Mouse (Mus musculus) cerebellum, adult (tissue): ENCODE results near the gene Oscp1.
"Not testable (repeated sequence)": the region's sequence is repeated elsewhere in the genome, so short reads cannot be mapped to it uniquely, and the experiment has no call there.

Source experiments
- ATAC-seq: cut with Nextera tagmentation; 2 replicates; pipeline ENCODE4 v1.9.2; 2017; ENCODE audit warnings: mild to moderate bottlenecking, moderate library complexity, mixed read lengths; ENCODE audit not compliant: insufficient number of reproducible peaks, low FRiP score, low TSS enrichment

Gene Oscp1

GRCm38 (mm10) chr4:126081601-126082000 lies 23.2 kb downstream of the Oscp1 start:
- no peak for ATAC-seq

GRCm38 (mm10) chr4:126083021-126083420 lies 24.7 kb downstream of the Oscp1 start:
- ATAC-seq = no peak

DNA sequence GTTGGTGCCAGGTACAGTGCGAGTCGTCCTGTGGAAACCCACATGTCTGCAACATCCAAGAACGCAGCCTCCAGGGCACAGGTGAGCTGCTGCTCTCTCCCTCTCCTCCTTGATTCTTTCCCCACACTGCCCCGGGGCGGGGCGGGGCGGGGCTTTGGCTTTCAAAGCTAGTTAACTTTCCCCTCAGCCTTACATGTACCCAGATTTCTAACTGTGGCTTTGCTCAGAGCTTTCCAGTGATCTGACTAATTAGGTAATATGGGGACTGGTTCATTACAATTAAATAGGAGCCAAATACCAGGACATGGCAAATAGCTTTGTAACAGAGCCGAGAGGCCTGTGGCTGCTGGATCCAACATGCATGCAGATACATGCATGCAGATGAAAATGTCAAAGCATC lies 26.0 kb downstream of the Oscp1 start:
- ATAC-seq = no peak

DNA sequence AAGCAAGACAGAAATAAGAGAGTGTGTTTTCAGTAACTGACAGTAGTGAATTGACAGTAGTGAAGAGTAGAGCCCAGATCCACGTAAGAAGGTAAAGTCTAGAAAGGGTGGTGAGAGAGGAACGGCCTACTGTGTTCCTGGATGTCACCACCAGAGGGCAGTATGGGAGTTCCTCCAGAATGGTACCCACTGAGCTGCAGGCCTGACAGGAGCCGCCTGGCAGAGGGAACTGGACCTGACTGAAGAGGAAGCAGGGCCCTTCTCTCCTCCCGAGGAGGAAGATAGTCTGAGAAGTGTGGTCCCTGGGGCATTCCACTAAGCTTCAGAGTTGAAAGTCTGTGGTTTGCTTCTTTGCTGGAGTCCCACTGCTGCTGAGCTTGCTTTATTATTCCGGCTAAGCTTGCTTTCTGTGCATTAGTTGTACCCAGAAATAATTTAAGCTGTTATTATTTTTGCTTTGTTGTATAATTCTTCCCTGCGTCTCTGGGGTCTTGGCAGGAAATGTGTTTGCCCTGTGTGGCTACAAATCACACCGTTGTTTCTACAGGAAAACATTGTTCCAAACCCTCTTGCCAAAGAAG lies 27.7 kb downstream of the Oscp1 start:
- peak; percentile 93 for ATAC-seq

DNA sequence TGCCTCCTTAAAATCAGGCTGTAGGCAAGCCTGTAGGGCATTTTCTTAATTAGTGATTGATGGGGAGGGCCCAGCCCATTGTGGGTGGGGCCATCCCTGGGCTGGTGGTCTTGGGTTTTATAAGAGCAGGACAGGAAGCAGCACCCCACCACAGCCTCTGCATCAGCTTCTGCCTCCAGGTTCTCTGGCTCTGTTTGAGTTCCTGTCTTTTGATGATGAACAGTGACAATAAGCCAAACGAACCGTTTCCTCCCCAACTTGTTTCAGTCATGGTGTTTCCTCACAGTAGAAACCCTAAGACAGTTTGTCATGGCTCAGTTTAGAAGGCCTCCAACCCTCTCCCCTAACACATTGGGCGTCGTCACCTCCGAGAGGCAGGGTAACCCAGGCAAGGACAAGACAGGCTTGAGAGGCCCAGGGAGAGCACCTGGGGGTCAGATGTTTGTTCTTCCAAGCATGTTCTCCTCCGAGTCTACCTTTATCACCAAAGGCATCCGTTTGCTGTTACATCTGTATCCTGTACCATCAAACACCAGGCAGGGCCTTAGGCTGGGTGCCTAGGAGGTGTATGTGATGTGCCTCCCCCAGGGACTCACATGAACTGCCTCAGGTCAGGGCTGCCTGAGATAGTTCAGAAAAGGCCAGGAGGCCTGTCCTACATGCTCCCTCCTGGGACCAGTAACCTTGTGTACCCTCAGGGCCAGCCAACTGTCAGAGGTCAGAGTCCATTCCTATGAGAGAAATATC lies 31.9 kb downstream of the Oscp1 start:
- no peak for ATAC-seq

- ATAC-seq = no peak
Measured at GRCm38 (mm10) chr4:126090848-126091124, 32.4 kb downstream of the Oscp1 start.

DNA sequence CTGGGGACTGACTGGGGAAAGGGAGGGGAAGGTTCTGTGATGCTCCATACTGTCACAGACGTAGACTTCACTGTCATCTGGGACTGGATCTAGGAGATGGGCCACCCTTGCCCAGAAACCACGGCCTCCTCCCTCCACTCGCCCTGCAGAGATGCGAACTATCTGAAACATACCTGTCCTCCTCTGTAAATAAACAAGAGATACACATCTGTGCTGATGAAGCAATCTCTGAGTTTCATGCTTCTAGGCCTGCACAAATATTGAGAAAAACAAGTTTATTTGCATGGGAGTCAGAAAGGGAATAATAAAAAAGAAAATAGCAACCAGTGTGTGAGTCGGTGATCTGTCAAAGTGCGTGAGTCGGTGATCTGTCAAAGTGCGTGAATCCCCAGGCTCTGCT lies 33.5 kb downstream of the Oscp1 start:
- no peak for ATAC-seq

- ATAC-seq = not testable (repeated sequence)
Measured at GRCm38 (mm10) chr4:126095622-126096430, 37.5 kb downstream of the Oscp1 start.

DNA sequence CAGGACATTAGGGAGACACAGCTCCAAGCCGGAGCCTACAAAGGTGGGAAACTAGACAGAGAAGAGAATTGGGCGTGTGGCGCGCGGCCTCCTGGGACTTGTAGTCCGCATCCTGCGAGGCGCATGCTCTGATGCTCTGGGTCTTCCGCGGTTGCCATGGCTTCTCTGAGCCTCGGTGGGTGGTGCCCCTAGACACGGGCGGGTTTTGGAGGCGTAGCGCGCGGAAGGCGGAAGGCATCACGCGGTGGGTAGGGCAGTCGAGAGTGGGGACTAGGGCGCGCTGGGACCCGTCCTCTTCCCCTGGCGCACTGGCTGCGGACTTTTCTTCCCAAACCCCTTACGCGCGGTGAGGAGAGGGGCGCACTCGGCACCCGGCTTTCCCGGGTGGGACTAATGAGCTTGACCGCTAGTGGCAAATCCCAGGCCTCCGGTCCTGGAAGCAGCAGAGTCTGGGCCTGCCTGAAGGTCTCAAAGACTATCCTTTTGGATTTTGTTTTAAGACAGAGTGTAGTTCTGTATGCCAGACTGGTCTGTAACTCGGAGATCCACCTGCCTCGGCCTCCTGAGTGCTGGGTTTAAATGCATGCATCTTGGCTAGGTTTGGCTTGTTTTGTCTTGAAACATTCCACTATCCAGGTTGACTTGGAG lies 38.2 kb downstream of the Oscp1 start, which contains the start of gene Lsm10:
TSS of gene Lsm10 (plus strand) at position 160 of the 648 bp plus-strand sequence.
- ATAC-seq = peak; percentile 99

DNA sequence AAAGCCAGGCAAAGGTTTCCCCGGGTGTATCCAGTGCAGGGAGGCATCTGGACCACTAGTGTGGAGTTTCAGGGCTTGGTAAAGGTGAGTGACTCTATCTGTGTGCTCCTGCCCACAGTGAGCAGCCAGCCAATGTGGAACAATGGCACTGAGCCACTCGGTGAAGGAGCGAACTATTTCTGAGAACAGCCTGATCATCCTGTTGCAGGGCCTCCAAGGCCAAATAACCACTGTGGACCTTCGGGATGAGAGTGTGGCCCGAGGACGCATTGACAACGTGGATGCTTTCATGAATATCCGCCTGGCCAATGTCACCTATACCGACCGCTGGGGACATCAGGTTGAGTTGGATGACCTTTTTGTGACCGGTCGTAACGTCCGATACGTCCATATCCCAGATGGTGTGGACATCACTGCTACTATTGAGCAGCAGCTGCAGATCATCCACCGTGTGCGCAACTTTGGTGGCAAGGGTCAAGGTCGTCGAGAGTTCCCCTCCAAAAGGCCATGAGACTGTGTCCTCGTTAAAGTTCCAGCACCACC lies 39.4 kb downstream of the Oscp1 start:
- ATAC-seq = no peak

- no peak for ATAC-seq
Measured at GRCm38 (mm10) chr4:126099365-126099764, 41.0 kb downstream of the Oscp1 start.

DNA sequence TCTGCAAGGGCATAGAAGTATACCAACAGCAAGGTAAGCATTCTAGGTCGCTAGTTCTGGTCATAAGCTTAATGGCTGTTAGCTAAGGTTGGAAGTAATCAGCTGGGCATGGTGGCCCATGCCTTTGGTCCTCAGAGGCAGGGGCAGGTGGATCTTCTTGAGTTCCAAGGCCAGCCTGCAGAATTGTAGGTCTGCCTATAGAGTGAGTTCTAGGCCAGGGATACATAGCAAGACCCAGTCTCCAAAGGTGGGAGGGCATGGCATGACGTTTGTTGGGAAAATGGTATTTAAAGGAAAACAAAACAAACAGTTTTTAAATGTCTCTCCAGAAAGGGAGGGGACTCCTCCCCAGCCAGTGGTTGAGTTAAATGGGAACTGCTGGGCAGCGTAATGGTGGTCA lies 42.4 kb downstream of the Oscp1 start:
- no peak for ATAC-seq

- no peak for ATAC-seq
Measured at GRCm38 (mm10) chr4:126102061-126102841, 43.9 kb downstream of the Oscp1 start.

GRCm38 (mm10) chr4:126103057-126103581 lies 44.8 kb downstream of the Oscp1 start:
- ATAC-seq = peak; percentile 48; the same call in 1 of the 2 replicates

DNA sequence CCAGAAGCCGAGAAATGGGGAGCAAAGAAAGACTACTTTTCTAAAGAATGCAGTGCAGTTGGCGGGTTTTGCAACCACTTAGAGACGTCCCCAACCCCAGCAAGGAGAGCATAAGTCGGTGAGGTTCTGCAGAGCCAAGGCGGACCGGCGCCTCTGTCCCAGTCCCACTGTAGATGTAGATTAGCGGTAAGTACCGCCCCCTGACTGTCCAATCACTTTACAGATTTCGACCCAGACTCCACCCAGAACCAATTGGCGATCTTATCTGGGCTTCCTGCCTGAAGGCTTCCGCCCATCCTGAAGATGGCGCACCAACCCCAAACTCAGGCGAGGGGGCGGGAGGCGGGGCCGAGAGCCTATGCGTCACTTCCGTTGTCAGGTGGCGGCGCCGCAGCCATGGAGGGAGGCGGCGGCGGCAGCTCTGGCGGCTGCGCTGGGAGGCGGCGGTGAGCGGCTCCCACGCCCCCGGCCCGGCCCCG lies 45.3 kb downstream of the Oscp1 start, which contains the start of gene Stk40:
TSS of gene Stk40 (plus strand) at position 368 of the 479 bp plus-strand sequence.
- ATAC-seq = peak; percentile 94

GRCm38 (mm10) chr4:126104261-126105075 lies 46.1 kb downstream of the Oscp1 start:
- peak; percentile 22; the same call in 1 of the 2 replicates for ATAC-seq

DNA sequence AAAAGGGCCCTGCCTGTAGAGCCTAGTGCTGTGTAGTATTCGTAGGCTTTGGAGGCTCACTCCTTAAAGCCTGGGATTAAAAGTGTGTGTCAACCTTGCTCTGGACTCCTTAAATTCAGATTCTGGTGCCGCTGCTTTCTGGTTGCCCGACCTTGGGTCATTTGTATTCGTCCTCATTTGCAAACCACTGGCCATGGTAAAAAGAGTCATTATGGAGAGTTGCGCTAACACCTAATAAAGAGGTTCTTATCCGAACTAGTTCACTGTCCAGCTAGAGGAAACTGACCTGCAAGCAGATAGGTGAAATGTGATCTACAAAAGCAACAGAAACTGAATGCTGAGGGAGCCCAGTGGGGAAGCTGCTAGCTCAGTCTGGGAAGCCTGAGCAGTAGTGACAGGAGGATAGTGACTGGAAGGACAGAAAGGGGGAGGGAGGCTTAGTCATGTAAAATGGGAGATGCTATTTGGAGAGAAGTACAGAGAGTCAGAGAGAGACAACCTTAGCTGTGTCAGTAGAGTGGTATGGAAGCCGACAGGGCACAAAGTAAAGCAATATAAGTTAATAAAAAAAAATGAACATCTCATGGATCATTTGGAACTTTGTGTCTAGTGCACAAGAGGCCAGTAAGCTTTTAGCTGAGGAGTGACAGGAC lies 46.9 kb downstream of the Oscp1 start:
- ATAC-seq = no peak
